Mouse (Mus musculus): Measurements from ENCODE around the gene Six1.
"Not testable (repeated sequence)": the region's sequence is repeated elsewhere in the genome, so short reads cannot be mapped to it uniquely, and the experiment has no call there.

Gene Six1

DNA sequence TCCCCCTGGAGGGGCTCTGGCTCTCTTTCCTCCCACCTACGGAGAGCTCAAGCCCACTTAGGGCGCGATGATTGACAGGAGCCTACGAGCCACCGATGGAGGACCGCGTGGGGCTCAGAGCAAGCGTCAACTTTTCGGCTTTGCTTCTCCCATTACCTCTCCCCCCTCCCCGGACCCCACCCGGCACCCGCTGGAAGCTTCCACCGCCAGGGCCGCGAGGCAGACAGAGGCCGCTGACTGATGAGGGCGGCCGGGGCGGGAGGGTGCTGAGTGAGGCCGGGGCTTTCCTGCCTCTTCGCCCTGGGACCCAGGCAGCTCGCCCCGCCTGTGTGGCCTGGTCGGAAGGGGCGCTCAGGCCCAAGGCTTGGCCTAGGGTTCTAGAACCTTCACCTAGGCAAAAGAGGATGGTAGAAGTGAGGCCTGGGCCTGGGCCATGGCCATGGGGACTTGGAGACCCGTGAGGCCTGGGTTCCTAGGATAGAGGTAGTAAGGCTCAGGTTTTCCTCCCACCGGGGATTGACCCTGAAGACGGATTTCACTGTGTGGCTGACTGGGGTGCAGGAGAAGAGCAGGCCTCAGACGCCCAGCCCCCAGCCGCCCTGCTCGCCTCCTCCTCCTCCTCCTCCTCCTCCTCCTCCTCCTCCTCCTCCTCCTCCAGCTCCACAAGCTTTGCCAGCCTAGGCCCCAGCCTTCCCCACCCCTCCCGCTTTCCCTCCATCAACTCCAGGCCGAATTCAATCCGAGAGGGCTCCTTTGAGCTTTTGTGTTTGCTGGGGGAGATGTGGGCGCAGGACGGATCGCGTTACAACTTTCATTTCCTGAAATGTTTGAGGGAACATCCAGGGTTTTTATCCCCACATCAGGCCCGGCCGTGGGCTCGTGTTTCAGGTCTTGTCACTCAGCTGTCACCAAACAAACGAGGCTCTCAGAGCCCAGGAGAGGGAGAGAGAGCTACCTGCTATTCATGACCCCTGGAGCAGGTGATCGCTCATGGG lies 18.5 kb downstream of the Six1 start:
- no peak for DNase-seq (ENCODE audit: low spot score)

DNA sequence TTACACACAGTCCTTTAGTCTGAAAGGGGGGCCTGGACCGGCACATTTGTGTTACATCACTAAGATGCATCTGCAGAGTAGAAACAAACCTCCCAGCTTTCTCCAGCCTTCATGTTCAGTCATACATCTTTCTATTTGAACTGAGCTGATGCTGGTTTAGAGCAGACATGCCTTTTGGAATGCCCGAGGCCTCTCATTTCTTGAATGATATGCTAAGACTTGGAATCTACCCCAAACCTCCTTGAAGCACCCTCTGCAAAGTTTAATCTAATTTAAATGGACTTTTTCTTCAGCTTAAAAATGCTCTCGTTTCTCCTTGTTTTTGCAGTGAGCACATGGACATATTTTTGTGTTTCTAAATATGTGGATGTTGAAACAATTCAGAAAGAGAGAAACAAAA lies 21.0 kb downstream of the Six1 start:
- no peak for DNase-seq (ENCODE audit: low spot score)

DNA sequence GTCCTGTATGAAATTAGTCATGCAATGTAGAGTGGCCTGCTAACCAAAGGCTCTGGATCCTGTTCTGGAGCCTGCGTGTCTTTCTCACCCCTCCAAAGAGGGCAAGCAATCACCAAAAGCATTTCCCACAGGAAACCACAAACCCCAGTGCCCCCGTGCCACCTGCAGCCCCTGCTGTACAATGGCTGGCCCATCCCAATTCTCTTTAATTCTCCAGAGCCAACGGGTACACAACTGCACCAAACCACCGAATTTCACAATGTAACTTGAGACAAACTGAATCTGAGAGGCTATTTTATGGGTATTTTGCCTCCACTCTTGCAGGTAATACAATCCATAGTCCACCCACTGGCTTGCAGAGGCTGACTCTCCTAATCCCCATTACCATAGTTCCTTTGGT lies 22.4 kb downstream of the Six1 start:
- DNase-seq (ENCODE audit: low spot score) = no peak

DNA sequence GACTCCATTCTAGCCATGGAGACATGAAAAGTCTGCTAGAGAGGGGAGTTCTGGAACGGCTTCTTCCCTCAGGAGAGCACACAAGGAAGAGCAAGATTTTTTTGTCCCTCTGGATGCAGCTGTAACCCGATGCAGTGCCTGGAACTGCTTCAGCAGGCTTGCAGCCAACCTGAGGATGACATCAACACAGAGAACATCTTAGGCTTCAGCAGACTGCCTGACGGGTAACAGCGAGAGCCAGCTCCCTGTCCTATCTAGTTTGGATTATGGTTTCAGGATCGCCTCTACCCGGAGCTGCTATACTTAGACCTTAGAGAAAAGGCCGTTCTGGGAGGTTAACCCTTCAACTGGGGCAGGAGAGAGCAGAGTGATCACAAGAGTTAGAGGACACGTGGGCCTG lies 28.2 kb downstream of the Six1 start:
- no peak for DNase-seq (ENCODE audit: low spot score)

DNA sequence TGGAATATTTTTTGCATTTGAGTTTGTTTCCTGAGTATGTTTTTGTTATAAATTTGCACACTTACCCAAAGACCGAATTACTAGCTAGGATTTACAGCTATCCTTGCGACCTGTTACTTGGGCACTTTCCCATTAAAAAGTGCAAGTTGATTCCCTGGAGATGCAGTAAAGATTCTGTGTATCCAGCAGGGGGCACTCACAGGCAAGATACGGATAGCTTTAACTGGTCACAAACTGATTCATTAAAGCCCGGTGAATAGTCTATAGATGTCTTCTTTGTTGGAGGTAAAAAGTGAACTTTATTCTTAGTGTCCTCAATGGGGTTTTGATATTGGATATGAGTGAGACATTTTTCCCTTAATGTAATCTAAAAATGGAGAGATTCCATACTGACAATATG lies 32.7 kb downstream of the Six1 start:
- peak; percentile 73 for DNase-seq (ENCODE audit: low spot score)

DNA sequence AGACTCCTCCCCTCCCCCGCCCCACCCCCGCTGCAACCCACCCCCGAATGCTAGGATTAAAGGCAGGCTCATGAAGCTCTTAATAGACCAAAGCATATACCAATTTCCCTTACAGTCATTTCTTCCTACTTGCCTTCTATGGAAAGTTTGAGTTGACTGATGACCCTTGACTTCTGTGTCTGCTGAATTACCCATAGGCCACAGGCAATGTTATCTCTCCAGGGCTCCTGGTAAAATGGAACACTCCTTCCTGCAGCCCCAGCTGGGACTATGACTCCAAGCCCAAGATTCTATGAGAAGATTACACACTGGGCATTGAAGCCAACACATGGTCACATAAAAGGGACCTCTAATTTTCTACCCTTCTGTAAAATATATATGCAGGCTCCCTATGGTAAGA lies 33.3 kb downstream of the Six1 start:
- no peak for DNase-seq (ENCODE audit: low spot score)

DNA sequence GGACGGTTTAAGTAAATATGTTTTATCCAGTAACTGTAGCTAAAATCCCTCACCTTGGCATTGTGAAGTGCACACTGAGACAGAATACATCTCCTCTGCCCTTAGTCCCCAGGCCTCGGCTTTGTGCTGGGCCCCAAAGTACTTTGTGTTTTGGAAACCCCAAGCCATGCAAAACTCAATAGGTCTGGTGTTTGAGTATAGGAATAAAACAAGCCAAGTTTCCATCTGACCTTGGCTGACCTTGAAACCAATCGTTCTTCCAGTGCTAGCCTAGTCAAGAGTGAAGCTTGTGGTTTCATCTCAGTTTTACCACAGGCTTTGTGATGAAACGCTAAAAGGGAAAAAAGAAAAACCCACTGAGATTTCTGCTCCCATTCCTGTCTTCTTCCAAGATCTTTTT lies 34.8 kb downstream of the Six1 start:
- DNase-seq (ENCODE audit: low spot score) = no peak

DNA sequence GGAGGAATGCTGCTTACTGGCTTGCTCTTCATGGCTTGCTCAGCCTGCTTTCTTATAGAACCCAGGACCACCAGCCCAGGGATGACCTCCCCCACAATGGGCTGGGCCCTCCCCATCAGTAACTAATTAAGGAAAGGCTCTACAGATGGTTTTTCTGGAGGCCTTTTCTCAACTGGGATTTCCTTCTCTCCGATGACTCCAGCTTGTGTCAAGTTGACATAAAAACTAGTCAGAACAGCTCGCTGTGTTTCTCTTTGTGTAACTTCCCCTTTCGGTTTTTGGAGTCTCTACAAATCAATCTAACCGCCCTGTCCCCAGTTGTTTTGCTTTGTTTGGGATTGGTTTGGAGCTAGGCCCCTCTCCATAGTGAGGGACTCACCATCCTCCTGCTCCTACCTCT lies 37.5 kb downstream of the Six1 start:
- no peak for DNase-seq (ENCODE audit: low spot score)

DNA sequence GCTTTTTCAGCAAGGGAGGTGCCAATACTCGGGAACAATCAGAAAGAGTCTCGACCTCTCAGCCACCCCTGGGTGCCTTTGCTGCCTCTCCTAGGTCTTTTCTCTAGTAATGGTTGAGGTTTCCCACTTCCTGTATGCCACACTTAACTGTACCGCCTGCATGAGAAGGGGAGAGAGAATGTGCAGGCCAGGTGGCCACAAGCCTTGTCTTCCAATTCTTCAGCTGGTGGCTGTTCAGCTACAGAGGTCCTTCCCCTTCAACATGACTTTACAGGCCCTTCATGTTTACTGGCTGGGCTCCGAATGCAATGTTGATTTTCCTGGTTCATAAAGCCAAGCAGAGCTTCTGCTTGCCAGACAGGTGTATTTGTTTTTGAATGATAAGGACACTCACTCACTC lies 39.4 kb downstream of the Six1 start:
- peak; percentile 36 for DNase-seq (ENCODE audit: low spot score)

DNA sequence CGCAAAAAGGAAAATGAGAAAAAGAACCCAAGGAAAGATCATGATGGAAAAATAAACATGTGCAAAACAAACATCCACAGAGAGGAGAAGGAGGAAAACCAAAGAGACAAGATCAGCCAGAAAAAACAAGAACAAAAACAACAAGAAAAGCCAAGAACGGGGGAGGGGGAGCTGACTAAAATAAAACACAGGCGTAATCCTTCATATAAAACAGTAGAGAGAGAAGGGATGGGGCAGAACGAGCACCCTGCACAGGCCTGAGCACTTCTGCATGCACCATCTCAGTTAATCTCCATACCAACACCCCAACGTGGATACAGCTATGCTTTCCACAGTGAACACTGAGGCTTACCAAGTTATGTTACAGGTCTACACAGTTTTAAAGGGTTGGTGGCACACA lies 40.9 kb downstream of the Six1 start:
- no peak for DNase-seq (ENCODE audit: low spot score)

DNA sequence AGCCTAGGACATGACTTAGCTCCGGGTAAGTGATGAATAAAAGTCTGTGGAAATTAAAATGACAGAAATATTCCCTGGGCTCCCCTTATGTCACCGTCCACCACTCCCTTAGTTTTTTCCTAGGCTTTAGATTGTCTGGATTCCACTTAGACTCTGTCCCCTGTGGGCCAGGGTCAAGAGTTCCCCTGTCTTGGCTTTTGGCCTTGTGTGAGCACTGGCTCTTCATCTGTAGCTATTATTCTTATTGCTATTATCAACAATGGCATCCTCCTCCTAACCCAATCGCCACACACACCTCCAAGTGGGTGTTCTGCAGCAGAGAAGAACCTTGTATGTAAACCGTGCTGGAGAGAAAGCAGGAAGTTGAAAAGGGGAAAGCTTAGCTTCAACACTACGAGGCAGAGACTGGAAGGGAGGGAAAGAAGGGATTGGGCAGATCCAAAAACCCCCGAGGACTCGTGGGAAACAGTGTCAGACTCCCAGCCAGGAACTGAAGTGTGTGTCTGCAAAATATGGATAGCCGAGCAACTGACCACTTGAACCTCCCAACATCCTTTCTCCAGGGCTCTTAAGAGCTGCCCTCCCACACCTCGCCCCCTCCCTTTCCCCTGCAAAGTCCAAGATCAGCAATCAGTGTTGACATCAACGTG lies 41.4 kb downstream of the Six1 start:
- peak; percentile 12 for DNase-seq (ENCODE audit: low spot score)

DNA sequence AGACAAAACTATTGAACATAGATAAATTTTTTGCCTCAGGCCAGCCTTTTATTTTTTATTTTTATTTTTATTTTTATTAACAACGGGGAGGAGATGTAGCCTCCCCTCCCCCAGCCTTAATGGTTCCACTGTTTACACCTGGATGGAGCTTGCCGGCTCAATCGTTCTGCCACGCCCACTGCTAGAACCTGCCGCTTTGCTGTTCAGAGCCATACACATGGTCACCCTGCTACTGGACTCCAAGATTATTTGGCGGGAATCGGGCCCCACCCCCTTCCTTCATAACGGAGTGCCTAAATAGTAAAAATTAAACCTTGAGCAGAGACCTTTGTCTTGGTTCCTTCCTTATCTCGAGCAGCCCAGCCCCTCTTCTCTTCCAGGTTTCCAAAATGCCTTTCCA lies 50.8 kb downstream of the Six1 start:
- DNase-seq (ENCODE audit: low spot score) = not testable (repeated sequence)

DNA sequence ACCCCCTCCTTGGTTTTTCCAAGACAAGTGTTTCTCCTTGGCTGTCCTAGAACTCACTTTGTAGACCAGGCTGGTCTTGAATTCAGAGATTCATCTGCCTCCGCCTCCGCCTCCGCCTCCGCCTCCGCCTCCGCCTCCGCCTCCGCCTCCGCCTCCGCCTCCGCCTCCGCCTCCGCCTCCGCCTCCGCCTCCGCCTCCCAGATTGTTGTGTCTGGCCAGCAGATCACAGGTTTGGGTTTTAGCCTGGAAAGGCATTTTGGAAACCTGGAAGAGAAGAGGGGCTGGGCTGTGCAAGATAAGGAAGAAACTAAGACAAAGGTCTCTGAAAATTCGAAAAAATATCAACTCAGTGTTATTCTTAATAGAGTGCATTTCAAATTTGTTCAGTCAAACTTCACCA lies 51.4 kb downstream of the Six1 start:
- peak; percentile 23 for DNase-seq (ENCODE audit: low spot score)

DNA sequence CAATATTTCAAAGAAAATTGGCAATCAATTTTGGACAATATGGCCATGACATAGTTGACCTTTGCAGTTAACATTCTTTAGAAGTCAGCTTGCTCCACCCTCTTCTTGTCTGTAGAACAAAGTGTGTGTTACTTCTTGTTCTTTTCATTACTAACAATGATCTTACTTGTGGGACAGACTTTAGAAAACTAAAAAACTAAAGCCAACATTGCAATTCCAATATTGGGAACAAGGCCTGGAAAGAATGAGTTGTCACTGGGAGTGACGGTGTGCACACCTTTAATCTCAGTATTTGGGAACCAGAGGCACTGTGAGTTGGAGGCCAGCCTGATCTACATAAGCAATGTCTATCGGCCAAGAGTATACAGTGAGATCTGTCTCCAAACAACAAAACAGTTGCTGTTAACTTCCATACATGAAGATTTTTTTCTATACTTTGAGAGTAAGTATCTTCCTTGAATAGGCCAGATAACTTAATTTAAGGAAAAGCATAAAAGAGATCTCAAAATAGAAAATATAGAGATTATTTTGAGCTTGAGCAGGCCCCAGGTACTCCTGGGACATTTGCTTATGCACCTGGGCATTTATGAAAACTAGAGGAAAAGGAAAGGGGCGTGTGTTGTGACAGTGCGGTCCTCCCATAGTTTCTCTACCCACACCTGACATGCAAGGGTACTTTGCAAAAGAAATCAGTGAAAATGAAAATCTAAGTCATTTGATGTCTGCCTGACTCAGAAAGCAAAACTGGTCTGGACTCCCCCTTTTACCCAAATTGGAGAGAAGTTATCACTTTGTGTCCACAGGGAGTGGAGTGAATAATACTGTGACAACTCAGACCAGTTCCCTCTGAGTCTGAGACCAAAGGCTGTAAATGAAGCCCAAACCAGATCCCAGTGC lies 55.3 kb downstream of the Six1 start:
- DNase-seq (ENCODE audit: low spot score) = no peak

DNA sequence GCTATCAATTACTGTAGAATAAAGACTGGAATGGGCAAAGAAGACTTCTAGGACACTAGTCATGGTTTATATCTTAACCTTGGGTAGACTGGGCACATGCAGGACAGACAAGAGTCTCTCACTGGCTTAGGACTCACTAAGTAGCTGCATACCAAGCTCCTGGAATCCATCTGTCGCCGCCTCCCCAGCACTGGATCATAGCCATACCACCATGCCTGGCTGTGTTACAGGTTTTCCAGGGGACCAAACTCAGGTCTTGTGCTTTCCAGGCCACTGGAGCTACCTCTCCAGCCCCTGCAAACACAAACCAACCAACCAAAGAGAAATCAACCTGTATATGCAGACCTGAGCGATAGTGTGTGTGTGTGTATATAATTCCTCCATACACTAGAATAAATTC lies 57.0 kb downstream of the Six1 start:
- no peak for DNase-seq (ENCODE audit: low spot score)
